Mouse (Mus musculus): Measurements from ENCODE around the gene Cbx2.

The Cbx2 gene

GRCm38 (mm10) chr11:119017506-119017905 is 5.3 kb upstream of the Cbx2 start:
- DNase-seq (ENCODE audit: low spot score) = no peak

GRCm38 (mm10) chr11:119021180-119021579 is 1.6 kb upstream of the Cbx2 start:
- no peak for DNase-seq (ENCODE audit: low spot score)

GRCm38 (mm10) chr11:119022068-119022894 is 481 bp upstream of the Cbx2 start:
- DNase-seq (ENCODE audit: low spot score) = no peak

GRCm38 (mm10) chr11:119023616-119023980 is 836 bp downstream of the Cbx2 start:
- no peak for DNase-seq (ENCODE audit: low spot score)

GRCm38 (mm10) chr11:119024260-119024659 is 1.5 kb downstream of the Cbx2 start:
- DNase-seq (ENCODE audit: low spot score) = no peak

GRCm38 (mm10) chr11:119026203-119026602 is 3.4 kb downstream of the Cbx2 start:
- DNase-seq (ENCODE audit: low spot score) = no peak

GRCm38 (mm10) chr11:119033874-119034558 is 11.3 kb downstream of the Cbx2 start:
- DNase-seq (ENCODE audit: low spot score) = peak; percentile 81

GRCm38 (mm10) chr11:119034635-119035034 is 11.9 kb downstream of the Cbx2 start:
- DNase-seq (ENCODE audit: low spot score) = no peak

- DNase-seq (ENCODE audit: low spot score) = no peak
These were observed 12.4 kb downstream of the Cbx2 start for GRCm38 (mm10) chr11:119035094-119035685.

GRCm38 (mm10) chr11:119035686-119036165 is 13.0 kb downstream of the Cbx2 start:
- no peak for DNase-seq (ENCODE audit: low spot score)

- no peak for DNase-seq (ENCODE audit: low spot score)
These were observed 13.7 kb downstream of the Cbx2 start for GRCm38 (mm10) chr11:119036447-119036846.

- no peak for DNase-seq (ENCODE audit: low spot score)
These were observed 14.4 kb downstream of the Cbx2 start for GRCm38 (mm10) chr11:119036934-119037779.

- DNase-seq (ENCODE audit: low spot score) = no peak
These were observed 15.1 kb downstream of the Cbx2 start for GRCm38 (mm10) chr11:119037780-119038401.

GRCm38 (mm10) chr11:119038744-119039484 is 16.2 kb downstream of the Cbx2 start:
- no peak for DNase-seq (ENCODE audit: low spot score)

- DNase-seq (ENCODE audit: low spot score) = no peak
These were observed 17.2 kb downstream of the Cbx2 start for GRCm38 (mm10) chr11:119039732-119040512.

- peak; percentile 98 for DNase-seq (ENCODE audit: low spot score)
These were observed 18.0 kb downstream of the Cbx2 start, which contains the start of gene Cbx8 for GRCm38 (mm10) chr11:119040600-119041324. Cbx8 (minus strand) TSS chr11:119040969.

- DNase-seq (ENCODE audit: low spot score) = no peak
These were observed 18.6 kb downstream of the Cbx2 start for GRCm38 (mm10) chr11:119041325-119041716.

GRCm38 (mm10) chr11:119041750-119042465 is 19.1 kb downstream of the Cbx2 start:
- DNase-seq (ENCODE audit: low spot score) = no peak

Measured in ovary, postnatal 14 days (tissue).